In the genomic region with DNA sequence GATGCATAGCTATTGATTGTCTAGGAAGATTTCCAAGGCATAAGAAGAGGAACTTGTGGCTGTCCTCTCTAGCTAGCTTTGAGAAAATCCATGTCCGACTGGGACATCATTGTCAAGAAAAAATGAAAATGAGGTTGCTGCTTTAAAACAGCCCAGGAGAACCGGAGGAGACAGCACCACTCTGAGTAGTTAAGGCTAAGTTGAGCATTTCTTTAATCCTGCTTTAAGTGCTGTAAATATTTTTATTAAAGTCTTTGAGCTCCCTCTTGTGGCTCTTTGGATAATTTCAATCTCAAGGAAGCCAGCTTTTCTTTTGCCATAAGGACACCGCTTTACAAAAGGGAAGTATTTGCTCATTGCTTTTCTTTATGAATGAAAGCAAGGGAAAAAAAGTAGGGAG, we compare ENCODE assay signal across 8 mouse cellular contexts.
A peak's percentile ranks its signal among the peaks of the same experiment; 100 is the strongest.
DNase-seq lines count a peak whose midpoint lies in the region; ATAC-seq and TF ChIP-seq lines count a peak whose summit lies in the region.
"Had no signal": no experiment of that assay in that cellular context is flagged by ENCODE, and none has a peak within 500 bp of the region (broad histone marks: within the 10 kb centered on the region; RNA-seq: fewer than 3 reads in every experiment).

No protein-coding gene starts in this region.

- TF ChIP-seq RAD21 in MEL (IDR thresholded peaks at IDR 0.05; ENCODE audit: low read depth, low read length), result peak; percentile 90

- TF ChIP-seq CTCF in MEL (IDR thresholded peaks at IDR 0.05 in 2 of 3, conservative IDR thresholded peaks at IDR 0.05 in 1 of 3; ENCODE audit: control insufficient read depth in 1 of 3, insufficient read depth in 1 of 3, low read depth in 2 of 3, low read length in 3 of 3, poor library complexity in 1 of 3, severe bottlenecking in 1 of 3), result peak in 1 of 3 experiments; percentile 76; a peak in 2 of 6 replicates
- TF ChIP-seq CTCF in stomach, postnatal 0 days (IDR thresholded peaks at IDR 0.05; ENCODE audit: low read depth), result peak; percentile 75

- no peak for TF ChIP-seq EP300 in MEL (IDR thresholded peaks at IDR 0.05; ENCODE audit: low read depth in 1 of 2, low read length in 2 of 2)
- TF ChIP-seq EP300 in stomach, postnatal 0 days (optimal IDR thresholded peaks at IDR 0.05), result no peak

- H3K27me3 ChIP-seq in MEL (ENCODE audit: control insufficient read depth in 1 of 2, insufficient read depth in 2 of 2, low read length in 2 of 2), result no peaks in the 10 kb centered on the region
- no peaks in the 10 kb centered on the region for H3K27me3 ChIP-seq in stomach, postnatal 0 days (ENCODE audit: control insufficient read depth, insufficient read depth, low read length)

- H3K4me1 ChIP-seq in MEL (ENCODE audit: control insufficient read depth in 1 of 2, insufficient read depth in 2 of 2, low read length in 2 of 2), result no peaks in the 10 kb centered on the region
- no peaks in the 10 kb centered on the region for H3K4me1 ChIP-seq in stomach, postnatal 0 days (replicated peaks; ENCODE audit: control insufficient read depth, insufficient read depth)

- no peak for TF ChIP-seq POLR2A in MEL (IDR thresholded peaks at IDR 0.05; ENCODE audit: control insufficient read depth in 1 of 2, insufficient read depth in 1 of 2, low read depth in 1 of 2, low read length in 2 of 2, poor library complexity in 1 of 2)

- H3K4me3 ChIP-seq in MEL (ENCODE audit: control insufficient read depth in 1 of 2, insufficient read depth in 1 of 2, low read depth in 2 of 2, low read length in 2 of 2), result no peak overlapping the region
- H3K4me3 ChIP-seq in stomach, postnatal 0 days (ENCODE audit: low read depth, low read length), result no peak overlapping the region

- no peaks in the 10 kb centered on the region for H3K9me3 ChIP-seq in MEL (replicated peaks; ENCODE audit: insufficient read depth, low read length)
- H3K9me3 ChIP-seq in stomach, postnatal 0 days (ENCODE audit: control insufficient read depth, low read length), result no peaks in the 10 kb centered on the region

- no peak overlapping the region for H3K27ac ChIP-seq in MEL (ENCODE audit: control insufficient read depth, low read depth, low read length)
- no peak overlapping the region for H3K27ac ChIP-seq in stomach, postnatal 0 days (replicated peaks)
- H3K27ac ChIP-seq: macrophage had no signal

- peak; percentile 49 for DNase-seq in layer of hippocampus, adult 11-12 months (ENCODE audit: low spot score)
- no peak for DNase-seq in layer of hippocampus, adult 9-11 months
- peak; percentile 69 for DNase-seq in MEL (ENCODE audit: low read depth, low spot score)
- DNase-seq in c-Kit-positive CD71-positive TER-119-positive erythroid progenitor cells, embryonic 14.5 days (ENCODE audit: low spot score), result peak; percentile 8
- peak; percentile 64 for DNase-seq in hindlimb bud, embryonic 11.5 days (ENCODE audit: extremely low spot score, low read depth, low spot score)
- DNase-seq in stomach, postnatal 0 days (ENCODE audit: low spot score), result no peak
- no peak for DNase-seq in gastrocnemius, postnatal 10 days

- no peaks in the 10 kb centered on the region for H3K36me3 ChIP-seq in MEL (ENCODE audit: control insufficient read depth in 1 of 2, insufficient read depth in 2 of 2, low read length in 2 of 2)
- no peaks in the 10 kb centered on the region for H3K36me3 ChIP-seq in stomach, postnatal 0 days (ENCODE audit: control insufficient read depth, insufficient read depth, low read length)

- H3K9ac ChIP-seq in MEL (ENCODE audit: control insufficient read depth, low read depth, low read length, poor library complexity, severe bottlenecking), result no peak overlapping the region
- H3K9ac ChIP-seq in stomach, postnatal 0 days (ENCODE audit: low read length), result no peak overlapping the region

- H3K4me2 ChIP-seq in stomach, postnatal 0 days (replicated peaks; ENCODE audit: low read depth), result no peak overlapping the region

- ATAC-seq in stomach, postnatal 0 days (ENCODE audit: low FRiP score, low TSS enrichment), result no peak

- 17% methylated on average over 3 of the region's 3 CpGs for WGBS in stomach, postnatal 0 days

- no peaks in the 10 kb centered on the region for H3K79me2 ChIP-seq in MEL (ENCODE audit: control insufficient read depth, insufficient read depth, low read length, poor library complexity)

TF ChIP-seq in MEL, 35 proteins besides CTCF, POLR2A, EP300 and RAD21:
- peak; percentile 86 for TF ChIP-seq SMC3 (IDR thresholded peaks at IDR 0.05; ENCODE audit: low read depth, low read length)
- TF ChIP-seq POLR2AphosphoS2 (IDR thresholded peaks at IDR 0.05; ENCODE audit: low read length), result no peak
- TF ChIP-seq NELFE (IDR thresholded peaks at IDR 0.05; ENCODE audit: low read depth, low read length), result no peak
- TF ChIP-seq ZC3H11A (IDR thresholded peaks at IDR 0.05; ENCODE audit: low read depth, low read length), result peak; percentile 87

Comparison
In these comparisons a context has a peak if more than half of its experiments do, and no peak if none do; other contexts are left out.
1. DNase-seq: peak in layer of hippocampus, adult 11-12 months (single experiment), MEL (single experiment), c-Kit-positive CD71-positive TER-119-positive erythroid progenitor cells, embryonic 14.5 days (single experiment) and hindlimb bud, embryonic 11.5 days (single experiment); none in layer of hippocampus, adult 9-11 months (single experiment), stomach, postnatal 0 days (single experiment) and gastrocnemius, postnatal 10 days (single experiment).